Comparison of ENCODE assay signal across 25 mouse cellular contexts in genomic region chr7:112703341-112703740, GRCm38 (mm10). TPM values are rescaled to one million over a fixed set of nuclear protein-coding genes. Genes with fewer than 3 reads are reported as not detected.
A peak's percentile ranks its signal among the peaks of the same experiment; 100 is the strongest.
DNase-seq lines count a peak whose midpoint lies in the region.
"Had no signal": no experiment of that assay in that cellular context is flagged by ENCODE, and none has a peak within 500 bp of the region (broad histone marks: within the 10 kb centered on the region; RNA-seq: fewer than 3 reads in every experiment).

No protein-coding gene starts in this region.

- H3K4me3 ChIP-seq in limb, embryonic 10.5 days = no peak overlapping the region
- H3K4me3 ChIP-seq: embryonic facial prominence, embryonic 12.5 days; embryonic facial prominence, embryonic 15.5 days; gastrocnemius, adult 2 months; heart, embryonic 13.5 days had no signal

- H3K36me3 ChIP-seq in limb, embryonic 10.5 days = peaks cover 3% of the 10 kb centered on the region; the same call in 1 of the 2 replicates
- H3K36me3 ChIP-seq: embryonic facial prominence, embryonic 12.5 days; embryonic facial prominence, embryonic 15.5 days had no signal

- H3K9me3 ChIP-seq in limb, embryonic 10.5 days (replicated peaks) = no peaks in the 10 kb centered on the region
- H3K9me3 ChIP-seq: embryonic facial prominence, embryonic 12.5 days; embryonic facial prominence, embryonic 15.5 days; heart, embryonic 13.5 days had no signal

- peak; percentile 68 to 85 for DNase-seq in adrenal gland, adult (ENCODE audit: inconsistent age in 2 of 2, low spot score in 1 of 2)
- no peak for DNase-seq in adrenal gland, adult 18-20 months (ENCODE audit: low spot score in 2 of 2)
- DNase-seq in 3T3-L1 (ENCODE audit: low read depth, low spot score) = peak; percentile 70
- DNase-seq in adrenal gland, adult 8-10 months = peak; percentile 37
- DNase-seq in adrenal gland, postnatal 25 days = peak; percentile 23
- DNase-seq in limb, embryonic 10.5 days (ENCODE audit: low spot score) = no peak
- DNase-seq in right cerebral cortex, postnatal 14 days = no peak
- DNase-seq: B cell, adult 2 months; cerebellum, adult 11-12 months; cerebellum, adult 9-10 months; cerebellum, postnatal 14 days; forebrain, postnatal 0 days; gastrocnemius, adult 2 months; gastrocnemius, postnatal 14 days; heart, adult 11 months; heart, postnatal 14 days; heart, postnatal 4 days; kidney, adult 18-20 months had no signal

- peaks cover 50% of the 10 kb centered on the region for H3K4me1 ChIP-seq in limb, embryonic 10.5 days

- no peaks in the 10 kb centered on the region for H3K27me3 ChIP-seq in limb, embryonic 10.5 days (ENCODE audit: low read depth, poor library complexity, severe bottlenecking)
- H3K27me3 ChIP-seq: embryonic facial prominence, embryonic 12.5 days; embryonic facial prominence, embryonic 15.5 days; heart, embryonic 13.5 days had no signal

- WGBS in limb, embryonic 10.5 days = 91% methylated on average over 4 of the region's 4 CpGs

- no peak overlapping the region for H3K27ac ChIP-seq in limb, embryonic 10.5 days
- H3K27ac ChIP-seq: embryonic facial prominence, embryonic 12.5 days; embryonic facial prominence, embryonic 15.5 days; gastrocnemius, adult 2 months; heart, embryonic 13.5 days; hindbrain, embryonic 14.5 days; hindbrain, postnatal 0 days had no signal

RNA-seq across cellular contexts. Expression of gene Tead1, which starts 24.2 kb away (rescaled TPM):
- total RNA-seq in adrenal gland, adult 18-20 months (2021) = 100 to 1,000 TPM; 103 to 120 TPM
- 10 to 100 TPM; 73.4 to 82.7 (median 78.7) TPM for total RNA-seq in adrenal gland, adult 8-10 months (2022)
- total RNA-seq in adrenal gland, postnatal 25 days (2021) = 55.9 and 73.4 TPM in 2 replicates
- polyA plus RNA-seq in limb, embryonic 10.5 days (2016; fragmentation: Nextera tagmentation; extraction: Ambion mirVana) = 12.7 and 17.3 TPM in 2 replicates
- total RNA-seq: common myeloid progenitor, adult 5-6 weeks; MEL had no signal

Comparison
In these comparisons a context has a peak if more than half of its experiments do, and no peak if none do; other contexts are left out.
1. DNase-seq: peak in adrenal gland, adult (2 of 2), 3T3-L1 (single experiment), adrenal gland, adult 8-10 months (single experiment) and adrenal gland, postnatal 25 days (single experiment); none in adrenal gland, adult 18-20 months (0 of 2), limb, embryonic 10.5 days (single experiment) and right cerebral cortex, postnatal 14 days (single experiment).